Mouse (Mus musculus) T-helper 2 cell (primary cell): ENCODE results near the gene Zswim7.

Source experiments
- in situ Hi-C: fragments of 300-600 bp; cut with MboI, MseI; formaldehyde crosslinking; loops from one replicate; pipeline ENCODE4 v1.15.1; 2025; ENCODE audit warnings: high pct_unique_total_duplicates

Zswim7 gene

GRCm38 (mm10) chr11:62259214-62259613 is 22.0 kb downstream of the Zswim7 start:
- in situ Hi-C loops: no loop called here

GRCm38 (mm10) chr11:62253380-62253779 is 27.8 kb downstream of the Zswim7 start:
- in situ Hi-C loops: no loop called here

GRCm38 (mm10) chr11:62251047-62251446 is 30.1 kb downstream of the Zswim7 start:
- in situ Hi-C loops: no loop called here

- in situ Hi-C loops: no loop called here
Measured at GRCm38 (mm10) chr11:62249266-62250037, 31.7 kb downstream of the Zswim7 start.

- in situ Hi-C loops: no loop called here
Measured at GRCm38 (mm10) chr11:62248401-62249244, 32.6 kb downstream of the Zswim7 start, which contains the start of gene Adora2b. Adora2b (plus strand) TSS chr11:62248984.

- in situ Hi-C loops: no loop called here
Measured at GRCm38 (mm10) chr11:62247759-62248400, 33.3 kb downstream of the Zswim7 start.

GRCm38 (mm10) chr11:62244471-62244870 is 36.7 kb downstream of the Zswim7 start:
- in situ Hi-C loops: no loop called here

GRCm38 (mm10) chr11:62243871-62244270 is 37.3 kb downstream of the Zswim7 start:
- in situ Hi-C loops: no loop called here

GRCm38 (mm10) chr11:62240631-62241261 is 40.4 kb downstream of the Zswim7 start:
- in situ Hi-C loops: no loop called here

GRCm38 (mm10) chr11:62224797-62225196 is 56.4 kb downstream of the Zswim7 start:
- in situ Hi-C loops: loop anchor here (5.0 kb wide), 1 partner anchor 772 kb away; the partner anchor contains the start of gene Rnf112

- in situ Hi-C loops: loop anchor here (5.0 kb wide), 1 partner anchor 772 kb away; the partner anchor contains the start of gene Rnf112
Measured at GRCm38 (mm10) chr11:62223962-62224361, 57.2 kb downstream of the Zswim7 start.

- in situ Hi-C loops: loop anchor here (5.0 kb wide), 1 partner anchor 771 kb away; the partner anchor contains the start of gene Rnf112
Measured at GRCm38 (mm10) chr11:62223416-62223815, 57.8 kb downstream of the Zswim7 start.

GRCm38 (mm10) chr11:62220756-62221510 is 60.2 kb downstream of the Zswim7 start:
- in situ Hi-C loops: loop anchor here (5.0 kb wide), 1 partner anchor 769 kb away; the partner anchor contains the start of gene Rnf112

- in situ Hi-C loops: no loop called here
Measured at GRCm38 (mm10) chr11:62217751-62218150, 63.4 kb downstream of the Zswim7 start.
